Mouse (Mus musculus) midbrain, embryonic 12.5 days (tissue): ENCODE data around the gene Scrt2. TPM values are rescaled to one million over a fixed set of nuclear protein-coding genes. Genes with fewer than 3 reads are reported as not detected.
A peak's percentile ranks its signal among the peaks of the same experiment; 100 is the strongest.
"Not testable (repeated sequence)": the region's sequence is repeated elsewhere in the genome, so short reads cannot be mapped to it uniquely, and the experiment has no call there.

Experiments used
- ATAC-seq: fragments of 200-750 bp; cut with Nextera tagmentation; 2 replicates; pipeline ENCODE4 v1.8.0; 2017; ENCODE audit warnings: low read depth, moderate TSS enrichment, moderate library complexity; ENCODE audit not compliant: low FRiP score
- H3K27ac ChIP-seq: fragments of 300-500 bp; sonication (generic); replicated peaks from 2 replicates; pipeline ENCODE4 v1.5.1; 2016; ENCODE audit warnings: mild to moderate bottlenecking
- H3K27me3 ChIP-seq: fragments of 300-500 bp; sonication (generic); 2 replicates; pipeline ENCODE4 v1.6.1; 2016; ENCODE audit warnings: mild to moderate bottlenecking
- H3K36me3 ChIP-seq: fragments of 300-500 bp; sonication (generic); 2 replicates; pipeline ENCODE4 v1.6.1; 2016
- H3K4me1 ChIP-seq: fragments of 300-500 bp; sonication (generic); 2 replicates; pipeline ENCODE4 v1.6.1; 2016
- H3K4me2 ChIP-seq: fragments of 300-500 bp; sonication (generic); replicated peaks from 2 replicates; pipeline ENCODE4 v1.6.1; 2016; ENCODE audit warnings: mild to moderate bottlenecking, moderate library complexity
- H3K4me3 ChIP-seq: fragments of 300-500 bp; sonication (generic); 2 replicates; pipeline ENCODE4 v1.5.1; 2016; ENCODE audit warnings: mild to moderate bottlenecking
- H3K9ac ChIP-seq: fragments of 300-500 bp; sonication (generic); replicated peaks from 2 replicates; pipeline ENCODE4 v1.6.1; 2016; ENCODE audit warnings: mild to moderate bottlenecking, moderate library complexity
- H3K9me3 ChIP-seq: fragments of 300-500 bp; sonication (generic); 2 replicates; pipeline ENCODE4 v1.6.1; 2016; ENCODE audit warnings: mild to moderate bottlenecking
- WGBS: fragments of 180-500 bp; shearing (Covaris S2); methylation state at CpG from one replicate; pipeline ENCODE4 v1.1.7; 2016; 5-methylcytosine and 5-hydroxymethylcytosine counted together
- polyA plus RNA-seq: library from polyadenylated mRNA; unstranded; fragments of >200 nt; fragmentation: Nextera tagmentation; extraction: Ambion mirVana; gene quantifications from 2 replicates; pipeline ENCODE4 v1.2.1, GENCODE M21; 2016

Gene Scrt2
- polyA plus RNA-seq, 1 experiment from 2014 or later = 15.3 TPM

DNA sequence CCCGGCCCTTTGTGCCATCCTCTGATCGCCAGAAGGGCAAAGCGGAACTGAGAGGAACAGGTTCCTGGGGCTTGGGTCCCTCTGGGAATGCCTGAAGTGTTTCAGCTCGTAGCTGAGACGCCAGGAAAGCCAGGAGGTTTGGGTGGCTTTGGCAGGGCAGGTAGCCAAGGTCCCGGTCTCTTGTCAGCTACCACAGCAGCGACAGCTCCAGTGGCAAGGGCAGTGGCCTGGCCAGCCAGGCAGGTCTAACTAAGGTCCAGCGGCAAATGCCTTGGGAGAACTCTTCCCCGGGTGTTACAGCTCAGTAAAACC lies 24.1 kb upstream of the Scrt2 start:
- 79% methylated on average over 9 of the region's 9 CpGs for WGBS
- H3K36me3 ChIP-seq = no peaks in the 10 kb centered on the region
- H3K27me3 ChIP-seq = peaks cover 22% of the 10 kb centered on the region
- H3K27ac ChIP-seq = peak overlapping the region; percentile 78
- no peak overlapping the region for H3K4me3 ChIP-seq
- peaks cover 27% of the 10 kb centered on the region for H3K4me1 ChIP-seq
- H3K4me2 ChIP-seq = no peak overlapping the region
- H3K9me3 ChIP-seq = no peaks in the 10 kb centered on the region
- H3K9ac ChIP-seq = no peak overlapping the region
- ATAC-seq = no peak

DNA sequence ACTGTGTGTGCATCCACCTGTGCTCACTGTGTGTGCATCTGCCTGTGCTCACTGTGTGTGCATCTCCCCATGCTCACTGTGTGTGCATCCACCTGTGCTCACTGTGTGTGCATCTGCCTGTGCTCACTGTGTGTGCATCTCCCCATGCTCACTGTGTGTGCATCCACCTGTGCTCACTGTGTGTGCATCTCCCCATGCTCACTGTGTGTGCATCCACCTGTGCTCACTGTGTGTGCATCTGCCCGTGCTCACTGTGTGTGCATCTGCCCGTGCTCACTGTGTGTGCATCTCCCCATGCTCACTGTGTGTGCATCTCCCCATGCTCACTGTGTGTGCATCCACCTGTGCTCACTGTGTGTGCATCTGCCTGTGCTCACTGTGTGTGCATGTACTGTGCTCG lies 18.5 kb upstream of the Scrt2 start:
- H3K36me3 ChIP-seq, H3K4me3 ChIP-seq, H3K9ac ChIP-seq, H3K4me2 ChIP-seq, H3K27ac ChIP-seq, H3K27me3 ChIP-seq, H3K9me3 ChIP-seq, ATAC-seq: not testable (repeated sequence)
- H3K4me1 ChIP-seq = peaks cover 10% of the 10 kb centered on the region
- 84% methylated on average over 3 of the region's 3 CpGs for WGBS

DNA sequence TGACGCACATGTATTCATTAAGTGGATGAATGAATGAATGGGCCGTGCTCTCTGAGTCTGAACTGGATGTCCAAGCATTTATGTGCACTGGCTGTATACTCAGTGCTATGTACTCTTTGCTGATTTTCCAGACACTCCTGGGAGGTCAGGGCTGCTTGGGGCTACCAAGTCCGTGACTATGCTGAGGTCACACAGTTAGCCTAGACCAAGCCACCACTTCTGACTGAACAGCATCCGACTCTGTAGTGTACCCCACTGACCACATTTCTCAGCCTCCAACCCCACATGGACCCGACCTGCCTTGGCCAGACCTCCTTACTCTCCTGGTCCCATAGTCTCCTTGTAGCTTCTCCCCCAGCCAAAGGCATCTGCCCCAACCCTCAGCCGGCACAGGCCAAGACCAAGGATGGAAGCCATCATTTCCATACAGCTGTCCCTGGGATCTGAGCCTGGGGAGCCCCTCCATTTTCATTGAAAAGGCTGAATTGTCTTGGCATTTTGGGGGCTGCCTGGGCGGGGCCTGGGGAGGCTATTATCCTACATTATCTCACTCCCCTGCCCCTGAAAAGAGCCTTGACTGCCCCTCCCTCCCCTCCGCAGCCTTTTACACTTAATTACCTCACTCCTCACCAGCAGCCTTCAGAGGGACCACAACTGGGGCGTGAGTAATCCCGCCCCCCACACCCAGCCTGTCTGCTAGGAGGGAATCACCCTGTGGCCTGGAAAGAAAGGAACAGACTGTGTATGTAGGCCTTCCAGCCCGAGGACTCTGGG lies 12.5 kb upstream of the Scrt2 start:
- H3K9me3 ChIP-seq = no peaks in the 10 kb centered on the region
- no peaks in the 10 kb centered on the region for H3K36me3 ChIP-seq
- no peak overlapping the region for H3K9ac ChIP-seq
- H3K4me3 ChIP-seq = no peak overlapping the region
- 32% methylated on average over 11 of the region's 11 CpGs for WGBS
- peak overlapping the region; percentile 92 for H3K27ac ChIP-seq
- peaks cover 22% of the 10 kb centered on the region for H3K4me1 ChIP-seq
- H3K27me3 ChIP-seq = no peaks in the 10 kb centered on the region; the same call in 1 of the 2 replicates
- ATAC-seq = peak; percentile 95
- peak overlapping the region; percentile 16; the same call in 1 of the 2 replicates for H3K4me2 ChIP-seq

DNA sequence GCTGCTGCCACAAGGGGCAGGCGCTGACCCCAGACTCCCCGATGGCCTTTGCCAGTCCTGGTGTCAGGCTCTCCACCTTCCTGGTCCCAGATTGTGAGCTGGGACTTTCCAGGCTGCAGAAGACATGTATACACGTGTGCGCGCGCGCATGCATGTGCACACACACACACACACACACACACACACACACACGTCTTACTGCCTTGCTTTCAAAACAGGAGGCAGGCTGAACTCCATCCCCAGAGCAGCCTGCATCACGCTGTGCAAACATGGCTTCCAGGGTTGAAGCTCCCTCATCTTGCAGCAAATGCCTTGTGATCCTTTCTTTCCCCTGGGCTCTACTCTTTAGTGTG lies 11.9 kb upstream of the Scrt2 start:
- 41% methylated on average over 9 of the region's 9 CpGs for WGBS
- H3K27ac ChIP-seq = peak overlapping the region; percentile 92
- peak overlapping the region; percentile 16; the same call in 1 of the 2 replicates for H3K4me2 ChIP-seq
- H3K9ac ChIP-seq = no peak overlapping the region; the same call in 1 of the 2 replicates
- peaks cover 22% of the 10 kb centered on the region for H3K4me1 ChIP-seq
- ATAC-seq = no peak
- no peaks in the 10 kb centered on the region; the same call in 1 of the 2 replicates for H3K27me3 ChIP-seq
- H3K9me3 ChIP-seq = no peaks in the 10 kb centered on the region
- H3K4me3 ChIP-seq = no peak overlapping the region
- no peaks in the 10 kb centered on the region for H3K36me3 ChIP-seq

DNA sequence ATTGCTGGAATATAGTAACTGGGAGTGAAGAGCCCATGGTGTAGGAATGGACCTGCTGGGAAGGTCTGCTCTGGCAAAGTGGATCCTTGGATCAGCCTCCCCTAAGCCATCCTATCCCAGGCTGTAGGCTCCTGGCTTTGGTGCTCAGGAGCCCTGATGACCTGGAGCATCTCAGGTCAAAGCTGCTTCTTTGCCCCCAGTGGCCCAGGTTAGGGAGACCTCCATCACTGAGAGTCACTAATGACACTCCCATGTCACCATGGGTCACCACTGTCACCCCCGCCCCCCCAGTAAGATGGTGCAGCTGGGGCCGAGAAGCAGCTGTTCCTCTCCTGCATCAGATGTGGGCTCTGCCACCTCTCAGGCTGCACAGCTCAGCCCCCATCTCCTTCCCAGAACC lies 11.4 kb upstream of the Scrt2 start:
- peaks cover 22% of the 10 kb centered on the region for H3K4me1 ChIP-seq
- WGBS = 66% methylated on average over 2 of the region's 2 CpGs
- no peak overlapping the region for H3K4me3 ChIP-seq
- ATAC-seq = peak; percentile 13; the same call in 1 of the 2 replicates
- peak overlapping the region; percentile 92 for H3K27ac ChIP-seq
- no peak overlapping the region; the same call in 1 of the 2 replicates for H3K9ac ChIP-seq
- 0 out of 2 replicates have a peak, but pooled peaks cover 4% of the 10 kb centered on the region for H3K27me3 ChIP-seq
- H3K9me3 ChIP-seq = no peaks in the 10 kb centered on the region
- no peaks in the 10 kb centered on the region for H3K36me3 ChIP-seq
- H3K4me2 ChIP-seq = no peak overlapping the region

DNA sequence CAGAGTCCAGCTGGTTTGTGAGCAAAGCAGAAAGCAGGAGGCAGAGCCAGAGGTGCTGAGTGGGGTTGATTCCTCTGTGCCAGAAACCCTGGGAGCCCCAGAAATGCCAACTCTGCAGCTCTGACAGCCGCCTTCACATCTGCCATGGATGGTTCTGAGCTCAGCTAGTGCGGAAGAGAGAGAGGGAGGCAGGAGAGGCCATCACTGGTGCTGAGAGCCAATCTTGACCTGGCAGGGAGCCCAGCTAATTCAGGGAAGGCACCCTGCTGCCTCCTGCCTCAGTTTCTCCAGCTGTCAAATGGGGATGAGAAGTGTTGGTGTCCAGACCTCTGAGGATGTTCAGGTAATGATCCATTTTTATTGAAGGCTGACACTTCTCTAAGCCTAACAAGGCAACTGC lies 6.8 kb upstream of the Scrt2 start:
- WGBS = 82% methylated on average over 2 of the region's 2 CpGs
- ATAC-seq = no peak
- H3K4me3 ChIP-seq = no peak overlapping the region
- no peak overlapping the region for H3K9ac ChIP-seq
- peaks cover 20% of the 10 kb centered on the region for H3K4me1 ChIP-seq
- H3K27ac ChIP-seq = no peak overlapping the region
- no peak overlapping the region for H3K4me2 ChIP-seq
- H3K9me3 ChIP-seq = no peaks in the 10 kb centered on the region
- H3K27me3 ChIP-seq = peaks cover 26% of the 10 kb centered on the region
- no peaks in the 10 kb centered on the region for H3K36me3 ChIP-seq

- Histone ChIP-seq H3K4me2 (no peak overlapping the region), H3K4me1 (peaks cover 19% of the 10 kb centered on the region), H3K27ac (no peak overlapping the region), H3K9me3 (no peaks in the 10 kb centered on the region), H3K36me3 (no peaks in the 10 kb centered on the region), H3K4me3 (no peak overlapping the region), H3K27me3 (peaks cover 30% of the 10 kb centered on the region), H3K9ac (no peak overlapping the region)
- 61% methylated on average over 9 of the region's 9 CpGs for WGBS
- no peak for ATAC-seq
These were observed 5.9 kb upstream of the Scrt2 start for GRCm38 (mm10) chr2:152075294-152075889.

DNA sequence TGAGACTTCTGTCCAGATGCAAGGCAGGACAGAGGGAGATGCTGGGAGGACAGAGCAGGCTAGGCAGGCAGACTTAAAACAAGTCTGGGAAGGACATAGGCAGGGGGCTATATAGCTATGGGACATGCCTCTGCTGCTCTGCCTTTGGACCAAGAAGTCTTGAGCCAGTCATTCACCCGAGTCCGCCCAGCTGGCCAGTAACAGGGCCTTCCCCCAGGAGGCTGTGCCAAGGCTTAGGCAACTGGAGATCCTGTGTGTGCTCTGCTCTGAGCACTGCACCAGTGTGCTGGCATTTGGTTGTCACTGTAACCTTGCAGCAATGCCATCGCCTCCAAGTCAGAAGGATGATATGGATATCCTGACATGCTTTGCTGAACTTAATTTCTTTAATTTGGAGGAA lies 4.0 kb upstream of the Scrt2 start:
- Histone ChIP-seq H3K4me2 (no peak overlapping the region), H3K27ac (no peak overlapping the region), H3K4me1 (peaks cover 26% of the 10 kb centered on the region), H3K27me3 (peaks cover 35% of the 10 kb centered on the region), H3K36me3 (no peaks in the 10 kb centered on the region), H3K9ac (no peak overlapping the region), H3K4me3 (no peak overlapping the region), H3K9me3 (no peaks in the 10 kb centered on the region)
- no peak for ATAC-seq
- 73% methylated on average over 3 of the region's 3 CpGs for WGBS

- H3K4me2 ChIP-seq = peak overlapping the region; percentile 75
- H3K27ac ChIP-seq = peak overlapping the region; percentile 95
- peaks cover 50% of the 10 kb centered on the region for H3K4me1 ChIP-seq
- peak overlapping the region; percentile 62 for H3K4me3 ChIP-seq
- peaks cover 39% of the 10 kb centered on the region for H3K27me3 ChIP-seq
- peak overlapping the region; percentile 81 for H3K9ac ChIP-seq
- no peaks in the 10 kb centered on the region for H3K36me3 ChIP-seq
- peak; percentile 84 for ATAC-seq
- WGBS = under 1% methylated on average over 51 of the region's 81 CpGs
- H3K9me3 ChIP-seq = no peaks in the 10 kb centered on the region
These were observed 516 bp downstream of the Scrt2 start for GRCm38 (mm10) chr2:152081641-152082448.

DNA sequence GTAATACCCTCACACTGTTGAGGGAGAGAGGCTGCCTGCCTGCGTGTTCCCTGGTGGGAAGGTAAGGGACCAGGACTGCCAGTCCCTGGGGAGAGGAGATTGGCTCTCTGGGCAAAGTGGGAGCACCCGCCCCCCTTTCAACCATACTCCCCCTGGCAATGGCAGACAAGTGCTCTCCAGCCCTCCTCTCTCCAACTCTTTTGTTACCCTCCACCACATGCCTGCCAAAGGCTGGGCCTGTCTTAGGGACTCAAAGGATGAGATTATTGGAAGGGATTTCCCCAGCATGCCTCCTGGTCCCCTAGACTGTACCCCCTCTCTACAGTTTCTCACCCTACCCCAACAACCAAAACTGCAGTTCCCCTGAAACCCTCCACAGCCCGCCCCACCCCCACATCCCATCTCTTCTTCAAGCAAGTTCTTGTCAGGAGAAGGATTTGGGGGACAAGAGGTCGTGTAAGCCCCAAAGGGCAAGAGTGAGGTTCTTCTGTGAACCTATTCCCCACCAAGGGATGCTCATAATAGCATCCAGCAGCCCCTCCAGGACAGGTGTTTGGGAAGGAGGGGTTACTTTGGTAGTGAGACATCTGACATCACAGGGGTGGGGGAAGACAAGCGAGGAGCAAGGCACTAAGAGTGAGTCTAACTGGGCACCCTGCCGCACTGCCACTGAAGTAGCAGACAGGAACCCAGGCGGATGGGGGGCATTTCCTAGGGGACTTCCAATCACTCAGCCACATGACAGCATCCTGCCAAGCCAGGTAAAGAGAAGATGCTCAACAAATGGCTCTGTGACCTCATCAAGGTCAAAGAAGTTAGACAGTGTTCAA lies 1.3 kb downstream of the Scrt2 start:
- peaks cover 58% of the 10 kb centered on the region for H3K4me1 ChIP-seq
- H3K4me2 ChIP-seq = peak overlapping the region; percentile 75
- 0 out of 2 replicates have a peak, but pooled peaks cover 3% of the 10 kb centered on the region for H3K36me3 ChIP-seq

DNA sequence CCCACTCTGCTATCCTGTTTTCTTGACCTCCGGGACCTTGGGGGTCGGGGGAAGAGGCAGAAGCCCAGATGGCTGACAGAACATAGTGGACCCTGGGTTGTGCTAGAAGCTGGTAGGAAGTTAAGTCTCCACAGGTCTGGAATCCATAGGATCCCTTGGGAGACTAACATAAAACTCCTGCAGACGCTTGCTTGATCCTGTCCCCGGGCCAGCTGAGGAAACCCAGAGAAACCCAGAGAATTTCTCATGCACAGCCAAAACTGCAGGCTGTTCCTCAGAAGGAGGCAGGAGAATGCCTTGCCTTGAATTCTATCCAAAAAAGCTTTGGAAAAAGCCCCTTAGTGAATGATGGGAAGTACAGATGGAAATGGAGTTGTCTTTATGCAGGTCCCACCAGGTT lies 2.1 kb downstream of the Scrt2 start:
- Histone ChIP-seq H3K27me3 (peaks cover 35% of the 10 kb centered on the region), H3K9ac (peak overlapping the region; percentile 81), H3K36me3 (0 out of 2 replicates have a peak, but pooled peaks cover 7% of the 10 kb centered on the region), H3K4me3 (peak overlapping the region; percentile 62), H3K4me2 (peak overlapping the region; percentile 75), H3K27ac (peak overlapping the region; percentile 95; the same call in 1 of the 2 replicates), H3K4me1 (peaks cover 66% of the 10 kb centered on the region), H3K9me3 (no peaks in the 10 kb centered on the region)
- ATAC-seq = no peak
- WGBS = 61% methylated on average over 4 of the region's 4 CpGs

More for the DNA sequence above, 1.3 kb downstream of the Scrt2 start:
- H3K4me3 ChIP-seq = peak overlapping the region; percentile 62
- peak; percentile 1; the same call in 1 of the 2 replicates for ATAC-seq
- peaks cover 35% of the 10 kb centered on the region for H3K27me3 ChIP-seq
- H3K27ac ChIP-seq = peak overlapping the region; percentile 95
- WGBS = 13% methylated on average over 7 of the region's 7 CpGs
- no peaks in the 10 kb centered on the region for H3K9me3 ChIP-seq
- peak overlapping the region; percentile 81 for H3K9ac ChIP-seq
